Mouse (Mus musculus) 416B (cell line): Measurements from ENCODE around the gene Akap1.

Source experiments
- DNase-seq: peaks from one replicate; pipeline ENCODE4 v3.0.0; 2011; ENCODE audit warnings: low read depth

The Akap1 gene

GRCm38 (mm10) chr11:88782531-88782930 is 81.9 kb downstream of the Akap1 start:
- peak; percentile 95 for DNase-seq
